Mouse (Mus musculus): ENCODE measurements at regions not wholly inside any gene's neighbourhood (a gene's known extent, or its start where the extent isn't known, plus 50 kb on each side); places are given as distances from the start of the nearest gene placed in this dataset.
"Not testable (repeated sequence)": the region's sequence is repeated elsewhere in the genome, so short reads cannot be mapped to it uniquely, and the experiment has no call there.

GRCm38 (mm10) chr3:59563486-59564006 lies 166.0 kb upstream of the Gm5538 start:
- not testable (repeated sequence) for H3K36me3 ChIP-seq (ENCODE audit: control insufficient read depth, insufficient read depth, low read length); H3K4me3 ChIP-seq (replicated peaks; ENCODE audit: low read depth, low read length); H3K9ac ChIP-seq (replicated peaks; ENCODE audit: low read length); H3K9me3 ChIP-seq (ENCODE audit: control insufficient read depth, low read length); H3K27me3 ChIP-seq (ENCODE audit: control insufficient read depth, insufficient read depth, low read length); DNase-seq; H3K4me1 ChIP-seq (ENCODE audit: control insufficient read depth, insufficient read depth, low read length); ATAC-seq (ENCODE audit: low FRiP score, low TSS enrichment); H3K27ac ChIP-seq (replicated peaks; ENCODE audit: low read depth, low read length); H3K4me2 ChIP-seq (ENCODE audit: low read length)
- 29% methylated on average over 3 of the region's 3 CpGs for WGBS

- no peak overlapping the region for H3K4me3 ChIP-seq (replicated peaks; ENCODE audit: low read depth, low read length)
- H3K4me2 ChIP-seq (ENCODE audit: low read length): no peak overlapping the region
- H3K4me1 ChIP-seq (ENCODE audit: control insufficient read depth, insufficient read depth, low read length): no peaks in the 10 kb centered on the region
- ATAC-seq (ENCODE audit: low FRiP score, low TSS enrichment): no peak
- no peaks in the 10 kb centered on the region for H3K27me3 ChIP-seq (ENCODE audit: control insufficient read depth, insufficient read depth, low read length)
- H3K36me3 ChIP-seq (ENCODE audit: control insufficient read depth, insufficient read depth, low read length): no peaks in the 10 kb centered on the region
- no peak overlapping the region for H3K9ac ChIP-seq (replicated peaks; ENCODE audit: low read length)
- no peaks in the 10 kb centered on the region for H3K9me3 ChIP-seq (ENCODE audit: control insufficient read depth, low read length)
- DNase-seq: no peak
- H3K27ac ChIP-seq (replicated peaks; ENCODE audit: low read depth, low read length): no peak overlapping the region
- WGBS: 45% methylated on average over 2 of the region's 2 CpGs
Measured at GRCm38 (mm10) chr3:59542621-59543020, 187.0 kb upstream of the Gm5538 start.

GRCm38 (mm10) chr3:59540547-59540946 lies 189.0 kb upstream of the Gm5538 start:
- H3K4me1 ChIP-seq (ENCODE audit: control insufficient read depth, insufficient read depth, low read length); H3K4me2 ChIP-seq (ENCODE audit: low read length); H3K4me3 ChIP-seq (replicated peaks; ENCODE audit: low read depth, low read length); H3K9ac ChIP-seq (replicated peaks; ENCODE audit: low read length); H3K27me3 ChIP-seq (ENCODE audit: control insufficient read depth, insufficient read depth, low read length); H3K9me3 ChIP-seq (ENCODE audit: control insufficient read depth, low read length); H3K27ac ChIP-seq (replicated peaks; ENCODE audit: low read depth, low read length); DNase-seq; ATAC-seq (ENCODE audit: low FRiP score, low TSS enrichment); H3K36me3 ChIP-seq (ENCODE audit: control insufficient read depth, insufficient read depth, low read length): not testable (repeated sequence)

- H3K4me2 ChIP-seq (ENCODE audit: low read length); H3K36me3 ChIP-seq (ENCODE audit: control insufficient read depth, insufficient read depth, low read length); H3K4me3 ChIP-seq (replicated peaks; ENCODE audit: low read depth, low read length); H3K9ac ChIP-seq (replicated peaks; ENCODE audit: low read length); H3K27ac ChIP-seq (replicated peaks; ENCODE audit: low read depth, low read length); ATAC-seq (ENCODE audit: low FRiP score, low TSS enrichment); H3K27me3 ChIP-seq (ENCODE audit: control insufficient read depth, insufficient read depth, low read length); H3K4me1 ChIP-seq (ENCODE audit: control insufficient read depth, insufficient read depth, low read length); DNase-seq; H3K9me3 ChIP-seq (ENCODE audit: control insufficient read depth, low read length): not testable (repeated sequence)
- 46% methylated on average over 3 of the region's 3 CpGs for WGBS
Measured at GRCm38 (mm10) chr3:59539893-59540292, 189.7 kb upstream of the Gm5538 start.

GRCm38 (mm10) chr3:59531311-59531834 lies 187.2 kb upstream of the Igsf10 start:
- H3K9me3 ChIP-seq (ENCODE audit: control insufficient read depth, low read length): no peaks in the 10 kb centered on the region
- H3K4me3 ChIP-seq (replicated peaks; ENCODE audit: low read depth, low read length): no peak overlapping the region
- no peaks in the 10 kb centered on the region for H3K4me1 ChIP-seq (ENCODE audit: control insufficient read depth, insufficient read depth, low read length)
- H3K27ac ChIP-seq (replicated peaks; ENCODE audit: low read depth, low read length): no peak overlapping the region
- H3K36me3 ChIP-seq (ENCODE audit: control insufficient read depth, insufficient read depth, low read length): no peaks in the 10 kb centered on the region
- no peak overlapping the region for H3K4me2 ChIP-seq (ENCODE audit: low read length)
- DNase-seq (no peak), ATAC-seq (ENCODE audit: low FRiP score, low TSS enrichment) (no peak)
- WGBS: 86% methylated on average over 2 of the region's 2 CpGs
- H3K27me3 ChIP-seq (ENCODE audit: control insufficient read depth, insufficient read depth, low read length): no peaks in the 10 kb centered on the region
- no peak overlapping the region for H3K9ac ChIP-seq (replicated peaks; ENCODE audit: low read length)

GRCm38 (mm10) chr3:59530592-59531310 lies 186.6 kb upstream of the Igsf10 start:
- no peak overlapping the region for H3K4me3 ChIP-seq (replicated peaks; ENCODE audit: low read depth, low read length)
- DNase-seq (no peak), ATAC-seq (ENCODE audit: low FRiP score, low TSS enrichment) (no peak)
- no peaks in the 10 kb centered on the region for H3K4me1 ChIP-seq (ENCODE audit: control insufficient read depth, insufficient read depth, low read length)
- no peak overlapping the region for H3K27ac ChIP-seq (replicated peaks; ENCODE audit: low read depth, low read length)
- no peaks in the 10 kb centered on the region for H3K27me3 ChIP-seq (ENCODE audit: control insufficient read depth, insufficient read depth, low read length)
- H3K9ac ChIP-seq (replicated peaks; ENCODE audit: low read length): no peak overlapping the region
- H3K36me3 ChIP-seq (ENCODE audit: control insufficient read depth, insufficient read depth, low read length): no peaks in the 10 kb centered on the region
- no peaks in the 10 kb centered on the region for H3K9me3 ChIP-seq (ENCODE audit: control insufficient read depth, low read length)
- 85% methylated on average over 9 of the region's 9 CpGs for WGBS
- no peak overlapping the region for H3K4me2 ChIP-seq (ENCODE audit: low read length)

GRCm38 (mm10) chr3:59520766-59521165 lies 176.6 kb upstream of the Igsf10 start:
- no peak for DNase-seq
- ATAC-seq (ENCODE audit: low FRiP score, low TSS enrichment): no peak
- Histone ChIP-seq H3K4me1 (ENCODE audit: control insufficient read depth, insufficient read depth, low read length) (no peaks in the 10 kb centered on the region), H3K27ac (replicated peaks; ENCODE audit: low read depth, low read length) (no peak overlapping the region), H3K9me3 (ENCODE audit: control insufficient read depth, low read length) (no peaks in the 10 kb centered on the region), H3K4me3 (replicated peaks; ENCODE audit: low read depth, low read length) (no peak overlapping the region), H3K9ac (replicated peaks; ENCODE audit: low read length) (no peak overlapping the region), H3K36me3 (ENCODE audit: control insufficient read depth, insufficient read depth, low read length) (no peaks in the 10 kb centered on the region), H3K4me2 (ENCODE audit: low read length) (no peak overlapping the region), H3K27me3 (ENCODE audit: control insufficient read depth, insufficient read depth, low read length) (no peaks in the 10 kb centered on the region)
- 81% methylated on average over 1 of the region's 1 CpGs for WGBS

- DNase-seq: peak; percentile 34
- H3K4me3 ChIP-seq (replicated peaks; ENCODE audit: low read depth, low read length): no peak overlapping the region
- no peak overlapping the region for H3K4me2 ChIP-seq (ENCODE audit: low read length)
- H3K27ac ChIP-seq (replicated peaks; ENCODE audit: low read depth, low read length): no peak overlapping the region
- WGBS: 17% methylated on average over 5 of the region's 5 CpGs
- no peaks in the 10 kb centered on the region for H3K27me3 ChIP-seq (ENCODE audit: control insufficient read depth, insufficient read depth, low read length)
- ATAC-seq (ENCODE audit: low FRiP score, low TSS enrichment): 0 out of 2 replicates have a peak, but pooled peaks have one; percentile 19
- no peaks in the 10 kb centered on the region for H3K4me1 ChIP-seq (ENCODE audit: control insufficient read depth, insufficient read depth, low read length)
- H3K36me3 ChIP-seq (ENCODE audit: control insufficient read depth, insufficient read depth, low read length): no peaks in the 10 kb centered on the region
- no peak overlapping the region for H3K9ac ChIP-seq (replicated peaks; ENCODE audit: low read length)
- H3K9me3 ChIP-seq (ENCODE audit: control insufficient read depth, low read length): no peaks in the 10 kb centered on the region
Measured at GRCm38 (mm10) chr3:59478095-59478494, 133.9 kb upstream of the Igsf10 start.

GRCm38 (mm10) chr3:59477441-59478061 lies 133.4 kb upstream of the Igsf10 start:
- Histone ChIP-seq H3K9me3 (ENCODE audit: control insufficient read depth, low read length) (no peaks in the 10 kb centered on the region), H3K4me1 (ENCODE audit: control insufficient read depth, insufficient read depth, low read length) (no peaks in the 10 kb centered on the region), H3K27me3 (ENCODE audit: control insufficient read depth, insufficient read depth, low read length) (no peaks in the 10 kb centered on the region), H3K4me3 (replicated peaks; ENCODE audit: low read depth, low read length) (no peak overlapping the region), H3K9ac (replicated peaks; ENCODE audit: low read length) (no peak overlapping the region), H3K36me3 (ENCODE audit: control insufficient read depth, insufficient read depth, low read length) (no peaks in the 10 kb centered on the region), H3K27ac (replicated peaks; ENCODE audit: low read depth, low read length) (no peak overlapping the region), H3K4me2 (ENCODE audit: low read length) (no peak overlapping the region)
- ATAC-seq (ENCODE audit: low FRiP score, low TSS enrichment): peak; percentile 26; the same call in 1 of the 2 replicates
- peak; percentile 7 for DNase-seq
- 46% methylated on average over 6 of the region's 6 CpGs for WGBS

Data from midbrain, embryonic 14.5 days (tissue).